In the genomic region with DNA sequence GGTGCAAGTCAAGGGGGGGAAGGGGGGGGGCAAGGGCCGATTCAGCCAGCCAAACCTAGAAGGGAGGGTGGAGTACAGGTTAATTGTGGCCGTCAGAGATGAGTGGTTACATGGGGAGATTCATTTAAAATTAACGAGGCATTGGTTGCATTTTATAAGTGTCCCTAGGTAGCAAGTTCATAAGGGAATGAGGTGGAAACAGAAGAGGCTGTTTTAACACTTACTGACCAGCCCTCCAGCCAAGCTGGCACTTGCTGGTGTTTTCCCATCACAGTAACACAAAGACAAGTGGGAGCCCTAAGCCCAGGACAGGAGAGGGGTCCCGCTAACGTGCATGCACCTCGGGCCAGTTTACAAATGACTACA, we compare ENCODE assay signal across 11 mouse cellular contexts.
DNase-seq lines count a peak whose midpoint lies in the region; ATAC-seq and TF ChIP-seq lines count a peak whose summit lies in the region.
"Had no signal": no experiment of that assay in that cellular context is flagged by ENCODE, and none has a peak within 500 bp of the region (broad histone marks: within the 10 kb centered on the region; RNA-seq: fewer than 3 reads in every experiment).

No protein-coding gene starts in this region.

- H3K36me3 ChIP-seq in heart, embryonic 11.5 days (ENCODE audit: control insufficient read depth, insufficient read depth, low read length): no peaks in the 10 kb centered on the region
- no peaks in the 10 kb centered on the region for H3K36me3 ChIP-seq in lung, postnatal 0 days (ENCODE audit: insufficient read depth, low read length)
- no peaks in the 10 kb centered on the region for H3K36me3 ChIP-seq in intestine, postnatal 0 days (ENCODE audit: control insufficient read depth, insufficient read depth)
- H3K36me3 ChIP-seq in macrophage (ENCODE audit: inconsistent target): no peaks in the 10 kb centered on the region

- no peak for ATAC-seq in heart, embryonic 11.5 days (replicated peaks; ENCODE audit: insufficient number of reproducible peaks, low FRiP score, low TSS enrichment)
- ATAC-seq in lung, postnatal 0 days: no peak
- ATAC-seq in intestine, postnatal 0 days: 0 out of 2 replicates have a peak, but pooled peaks have one; percentile 3
- no peak for ATAC-seq in megakaryocyte progenitor cell, adult 5-6 weeks (replicated peaks; ENCODE audit: poor library complexity)

- peak overlapping the region; percentile 46; the same call in 1 of the 2 replicates for H3K9ac ChIP-seq in heart, embryonic 11.5 days (ENCODE audit: low read depth, low read length)
- H3K9ac ChIP-seq in lung, postnatal 0 days (replicated peaks; ENCODE audit: low read depth): no peak overlapping the region
- no peak overlapping the region for H3K9ac ChIP-seq in intestine, postnatal 0 days (ENCODE audit: low read depth, low read length)

- H3K4me1 ChIP-seq in heart, embryonic 11.5 days (ENCODE audit: control insufficient read depth, insufficient read depth, low read length): peaks cover 28% of the 10 kb centered on the region
- H3K4me1 ChIP-seq in lung, postnatal 0 days (ENCODE audit: insufficient read depth, low read depth, low read length): no peaks in the 10 kb centered on the region; the same call in 1 of the 2 replicates
- H3K4me1 ChIP-seq in lung, adult 2 months (ENCODE audit: control insufficient read depth, insufficient read depth, low read length): peaks cover 5% of the 10 kb centered on the region; the same call in 1 of the 2 replicates
- 0 out of 2 replicates have a peak, but pooled peaks cover 5% of the 10 kb centered on the region for H3K4me1 ChIP-seq in intestine, postnatal 0 days (replicated peaks; ENCODE audit: control insufficient read depth, insufficient read depth, low read length)

- no peak for TF ChIP-seq CTCF in lung, postnatal 0 days (IDR thresholded peaks at IDR 0.05)
- no peak for TF ChIP-seq CTCF in lung, adult 2 months (IDR thresholded peaks at IDR 0.05; ENCODE audit: insufficient read depth, low read length)
- no peak for TF ChIP-seq CTCF in intestine, postnatal 0 days (IDR thresholded peaks at IDR 0.05; ENCODE audit: low read depth)

- no peak for TF ChIP-seq POLR2A in lung, adult 2 months (IDR thresholded peaks at IDR 0.05; ENCODE audit: borderline replicate concordance, extremely low read depth, low read depth, low read length)

- 26% methylated on average over 6 of the region's 6 CpGs for WGBS in heart, embryonic 11.5 days (ENCODE audit: insufficient replicate concordance)
- 31% methylated on average over 6 of the region's 6 CpGs for WGBS in lung, postnatal 0 days
- 41% methylated on average over 6 of the region's 6 CpGs for WGBS in lung, adult 2 months
- 36% methylated on average over 6 of the region's 6 CpGs for WGBS in intestine, postnatal 0 days
- WGBS in macrophage (ENCODE audit: missing documents): 40% methylated on average over 6 of the region's 6 CpGs

- DNase-seq in heart, adult 11 months: no peak
- DNase-seq in lung, postnatal 0 days (ENCODE audit: low spot score): no peak
- DNase-seq in lung, adult 2 months: no peak
- no peak for DNase-seq in right cerebral cortex, postnatal 36 days (ENCODE audit: low spot score in 2 of 2)
- DNase-seq: cerebellum, adult 11-12 months; right cerebral cortex, postnatal 14 days had no signal

- peak overlapping the region; percentile 53 for H3K4me2 ChIP-seq in heart, embryonic 11.5 days
- peak overlapping the region; percentile 33 for H3K4me2 ChIP-seq in lung, postnatal 0 days (replicated peaks; ENCODE audit: low read depth, low read length)
- peak overlapping the region; percentile 31 for H3K4me2 ChIP-seq in intestine, postnatal 0 days (replicated peaks; ENCODE audit: low read depth)

- H3K4me3 ChIP-seq in heart, embryonic 11.5 days (ENCODE audit: low read depth, low read length): 0 out of 2 replicates have a peak overlapping the region, but pooled peaks have one; percentile 16
- H3K4me3 ChIP-seq in lung, postnatal 0 days (ENCODE audit: low read depth, low read length): no peak overlapping the region
- H3K4me3 ChIP-seq in lung, adult 2 months (replicated peaks; ENCODE audit: extremely low read depth, low read depth, low read length): no peak overlapping the region
- H3K4me3 ChIP-seq in intestine, postnatal 0 days (ENCODE audit: low read depth, low read length): no peak overlapping the region
- no peak overlapping the region for H3K4me3 ChIP-seq in macrophage (ENCODE audit: inconsistent target)
- H3K4me3 ChIP-seq: layer of hippocampus, adult 2 months had no signal

- H3K9me3 ChIP-seq in heart, embryonic 11.5 days (replicated peaks; ENCODE audit: control insufficient read depth, low read length): 0 out of 2 replicates have a peak, but pooled peaks cover 3% of the 10 kb centered on the region
- no peaks in the 10 kb centered on the region for H3K9me3 ChIP-seq in lung, postnatal 0 days (ENCODE audit: low read length)
- H3K9me3 ChIP-seq in intestine, postnatal 0 days (ENCODE audit: control insufficient read depth): no peaks in the 10 kb centered on the region

- no peaks in the 10 kb centered on the region for H3K79me2 ChIP-seq in macrophage (ENCODE audit: inconsistent target)

- no peak overlapping the region for H3K27ac ChIP-seq in heart, embryonic 11.5 days (ENCODE audit: low read depth, low read length)
- no peak overlapping the region for H3K27ac ChIP-seq in lung, postnatal 0 days (ENCODE audit: low read length)
- peak overlapping the region; percentile 80 for H3K27ac ChIP-seq in intestine, postnatal 0 days (ENCODE audit: low read depth, low read length)
- peak overlapping the region; percentile 28; the same call in 1 of the 2 replicates for H3K27ac ChIP-seq in macrophage

- no peaks in the 10 kb centered on the region for H3K27me3 ChIP-seq in heart, embryonic 11.5 days (ENCODE audit: control insufficient read depth, insufficient read depth, low read length)
- H3K27me3 ChIP-seq in lung, postnatal 0 days (replicated peaks; ENCODE audit: insufficient read depth, low read length): no peaks in the 10 kb centered on the region
- no peaks in the 10 kb centered on the region for H3K27me3 ChIP-seq in intestine, postnatal 0 days (replicated peaks; ENCODE audit: control insufficient read depth, insufficient read depth, low read length)

- no peak for TF ChIP-seq EP300 in lung, postnatal 0 days (IDR thresholded peaks at IDR 0.05)

Comparison
In these comparisons a context has a peak if more than half of its experiments do, and no peak if none do; other contexts are left out.
1. H3K27ac ChIP-seq: peak in intestine, postnatal 0 days (single experiment) and macrophage (single experiment); none in heart, embryonic 11.5 days (single experiment) and lung, postnatal 0 days (single experiment).
2. Peak in every context shown above with its lines, with median percentiles within 50 percentile points of each other: H3K4me2 ChIP-seq.